Mouse (Mus musculus): Measurements from ENCODE around the gene Plod3. TPM values are rescaled to one million over a fixed set of nuclear protein-coding genes. Genes with fewer than 3 reads are reported as not detected.
"Not testable (repeated sequence)": the region's sequence is repeated elsewhere in the genome, so short reads cannot be mapped to it uniquely, and the experiment has no call there.

The Plod3 gene
- polyA plus RNA-seq, 1 experiment from 2014 or later = 30.1 TPM

DNA sequence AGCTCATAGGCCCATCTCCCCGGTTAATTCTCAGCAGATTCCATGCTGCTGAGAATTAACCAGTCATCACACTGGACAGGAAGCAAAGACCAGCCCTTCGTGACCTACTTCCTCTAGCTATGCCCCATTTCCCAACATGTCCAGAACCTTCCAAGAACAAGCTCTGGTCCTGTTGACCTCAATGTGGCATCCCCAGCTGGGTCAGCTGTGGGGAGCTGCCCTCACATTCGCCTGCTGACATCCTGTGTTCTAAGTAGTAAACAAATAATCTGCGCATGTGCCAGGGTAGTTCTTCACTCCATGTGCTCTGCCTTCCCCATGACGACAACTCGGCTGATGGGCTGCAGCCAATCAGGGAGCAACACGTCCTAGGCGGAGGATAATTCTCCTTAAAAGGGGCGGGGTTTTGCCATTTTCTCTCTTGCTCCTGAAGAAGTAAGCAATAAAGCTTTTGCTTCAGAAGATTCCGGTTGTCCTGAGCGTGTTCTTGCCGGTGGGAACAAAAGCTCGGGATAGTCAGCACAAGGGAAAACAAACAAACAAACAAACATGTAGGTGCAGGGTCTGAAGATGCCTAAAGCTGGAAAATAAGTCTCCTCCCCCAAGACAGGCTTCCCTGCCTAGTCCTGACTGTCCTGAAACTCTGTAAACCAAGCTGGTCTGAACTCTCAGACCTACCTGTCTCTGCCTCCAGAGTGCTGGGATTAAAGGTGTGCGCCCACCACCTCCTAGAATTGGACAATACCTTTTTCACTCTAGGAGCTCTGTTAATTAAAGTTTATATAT is 37.1 kb upstream of the Plod3 start:
- H3K4me2 ChIP-seq (replicated peaks); ATAC-seq (ENCODE audit: low FRiP score); H3K9ac ChIP-seq; H3K9me3 ChIP-seq (ENCODE audit: control insufficient read depth, low read length); H3K27me3 ChIP-seq (ENCODE audit: control insufficient read depth, insufficient read depth, low read length); H3K4me3 ChIP-seq (replicated peaks; ENCODE audit: low read length); DNase-seq (ENCODE audit: low spot score); H3K36me3 ChIP-seq (replicated peaks; ENCODE audit: control insufficient read depth, insufficient read depth); H3K27ac ChIP-seq: not testable (repeated sequence)
- WGBS = 88% methylated on average over 12 of the region's 14 CpGs
- H3K4me1 ChIP-seq (replicated peaks; ENCODE audit: control insufficient read depth, insufficient read depth, low read length) = peaks cover 16% of the 10 kb centered on the region

DNA sequence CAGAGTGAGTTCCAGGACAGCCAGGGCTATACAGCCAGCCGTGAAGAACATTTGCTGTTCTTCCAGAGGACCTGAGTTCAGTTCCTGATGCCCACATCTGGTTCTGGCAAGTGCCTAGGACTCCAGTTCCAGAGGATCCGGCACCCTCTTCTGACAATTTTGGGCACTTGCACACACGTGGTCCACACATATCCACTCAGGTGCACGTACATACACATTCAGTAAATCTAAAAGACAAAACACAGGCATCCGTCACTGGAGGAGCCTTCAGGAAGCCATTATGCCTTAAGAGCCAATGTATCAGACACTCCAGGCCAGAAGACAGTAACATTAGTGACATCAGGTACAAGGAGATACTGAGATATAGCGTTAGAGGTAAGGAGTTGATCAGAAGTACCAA is 36.3 kb upstream of the Plod3 start:
- WGBS = 89% methylated on average over 6 of the region's 6 CpGs
- peaks cover 21% of the 10 kb centered on the region for H3K4me1 ChIP-seq (replicated peaks; ENCODE audit: control insufficient read depth, insufficient read depth, low read length)
- H3K36me3 ChIP-seq (replicated peaks; ENCODE audit: control insufficient read depth, insufficient read depth) = no peaks in the 10 kb centered on the region; the same call in 1 of the 2 replicates
- DNase-seq (ENCODE audit: low spot score) (no peak), ATAC-seq (ENCODE audit: low FRiP score) (no peak)
- no peak overlapping the region for H3K27ac ChIP-seq
- H3K4me2 ChIP-seq (replicated peaks) = no peak overlapping the region
- no peak overlapping the region for H3K9ac ChIP-seq
- H3K9me3 ChIP-seq (ENCODE audit: control insufficient read depth, low read length) = no peaks in the 10 kb centered on the region
- no peaks in the 10 kb centered on the region for H3K27me3 ChIP-seq (ENCODE audit: control insufficient read depth, insufficient read depth, low read length)
- H3K4me3 ChIP-seq (replicated peaks; ENCODE audit: low read length) = no peak overlapping the region

DNA sequence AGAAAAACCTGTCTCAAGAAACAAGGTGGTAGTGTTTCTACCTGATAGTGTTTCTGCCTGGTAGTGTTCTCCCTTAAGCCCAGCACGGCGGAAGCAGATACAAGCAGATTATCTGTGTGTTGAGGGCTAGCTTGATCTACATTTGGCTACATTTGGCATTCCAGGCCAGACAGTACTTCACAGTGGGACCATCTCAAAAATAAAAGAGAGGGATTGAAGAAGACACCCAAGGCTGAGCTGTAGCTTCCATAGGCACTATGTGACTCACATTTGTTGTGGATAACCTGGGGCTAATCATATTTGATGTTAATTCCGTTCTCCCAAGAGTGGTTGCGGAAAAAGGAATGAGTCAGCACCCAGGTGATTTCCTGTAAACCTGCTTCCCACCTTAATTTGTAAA is 34.7 kb upstream of the Plod3 start:
- Histone ChIP-seq H3K4me2 (replicated peaks) (no peak overlapping the region), H3K4me3 (replicated peaks; ENCODE audit: low read length) (peak overlapping the region; percentile 62; the same call in 1 of the 2 replicates), H3K36me3 (replicated peaks; ENCODE audit: control insufficient read depth, insufficient read depth) (peaks cover 6% of the 10 kb centered on the region), H3K9ac (0 out of 2 replicates have a peak overlapping the region, but pooled peaks have one; percentile 81), H3K27ac (no peak overlapping the region), H3K9me3 (ENCODE audit: control insufficient read depth, low read length) (no peaks in the 10 kb centered on the region), H3K27me3 (ENCODE audit: control insufficient read depth, insufficient read depth, low read length) (no peaks in the 10 kb centered on the region), H3K4me1 (replicated peaks; ENCODE audit: control insufficient read depth, insufficient read depth, low read length) (peaks cover 25% of the 10 kb centered on the region)
- DNase-seq (ENCODE audit: low spot score) = no peak
- 81% methylated on average over 4 of the region's 4 CpGs for WGBS
- no peak for ATAC-seq (ENCODE audit: low FRiP score)

DNA sequence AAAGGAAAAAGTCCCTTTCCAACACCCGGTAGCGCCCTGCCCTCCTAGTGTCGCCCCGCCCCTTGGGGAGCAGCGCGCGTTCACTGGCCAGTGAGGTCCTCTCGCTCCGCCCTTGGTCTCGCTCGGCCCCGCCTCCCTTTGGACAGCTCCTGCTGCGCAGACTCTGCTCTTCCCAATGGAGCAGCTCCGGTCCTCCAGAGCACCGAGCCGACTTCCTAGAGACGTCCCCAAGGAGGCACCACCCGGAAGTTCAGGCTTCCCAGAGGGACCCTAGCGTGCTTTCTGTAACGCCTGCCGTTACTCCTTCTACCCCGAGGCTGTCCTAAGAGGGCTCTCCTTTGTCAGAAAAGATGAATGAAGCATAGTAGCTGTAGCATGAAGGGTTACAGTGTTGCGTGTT is 33.8 kb upstream of the Plod3 start, which contains the start of gene Fis1:
Gene Fis1 (plus strand): TSS at position 261 of the 400 bp plus-strand sequence.
- DNase-seq (ENCODE audit: low spot score) = peak; percentile 93
- Histone ChIP-seq H3K4me1 (replicated peaks; ENCODE audit: control insufficient read depth, insufficient read depth, low read length) (peaks cover 25% of the 10 kb centered on the region), H3K36me3 (replicated peaks; ENCODE audit: control insufficient read depth, insufficient read depth) (peaks cover 13% of the 10 kb centered on the region), H3K4me2 (replicated peaks) (peak within 1 kb of the TSS; percentile 73), H3K9ac (peak within 1 kb of the TSS; percentile 81), H3K27ac (peak within 1 kb of the TSS; percentile 74), H3K9me3 (ENCODE audit: control insufficient read depth, low read length) (no peaks in the 10 kb centered on the region), H3K27me3 (ENCODE audit: control insufficient read depth, insufficient read depth, low read length) (no peaks in the 10 kb centered on the region), H3K4me3 (replicated peaks; ENCODE audit: low read length) (peak within 1 kb of the TSS; percentile 62)
- WGBS = under 1% methylated on average over 23 of the region's 23 CpGs
- peak; percentile 97 for ATAC-seq (ENCODE audit: low FRiP score)

DNA sequence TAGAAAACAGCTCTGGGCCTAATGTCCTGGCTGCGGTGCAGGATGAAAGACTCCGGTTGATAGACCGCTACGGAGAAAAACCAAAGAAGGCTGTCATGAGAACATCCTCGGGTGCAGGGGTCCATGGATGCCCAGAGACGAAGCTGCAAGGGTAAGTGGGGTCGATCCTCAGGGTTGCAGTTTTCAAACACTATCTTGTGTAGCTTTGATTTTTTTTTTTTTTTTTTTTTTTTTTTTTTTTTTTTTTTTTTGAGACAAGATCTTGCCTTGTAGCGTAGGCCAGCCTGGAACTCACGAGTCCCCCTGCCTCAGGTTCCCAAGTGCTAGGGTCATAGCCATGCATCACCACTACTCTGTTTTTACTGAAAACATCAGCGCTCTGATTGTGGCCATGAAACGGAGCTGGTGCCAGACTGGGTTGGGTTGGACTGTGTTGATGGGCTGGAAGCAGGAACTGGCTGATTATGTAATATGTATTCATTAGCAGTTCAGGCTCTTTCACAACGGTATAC is 33.3 kb upstream of the Plod3 start:
- under 1% methylated on average over 12 of the region's 12 CpGs for WGBS
- peak overlapping the region; percentile 81 for H3K9ac ChIP-seq
- H3K4me3 ChIP-seq (replicated peaks; ENCODE audit: low read length) = peak overlapping the region; percentile 62
- peaks cover 25% of the 10 kb centered on the region for H3K4me1 ChIP-seq (replicated peaks; ENCODE audit: control insufficient read depth, insufficient read depth, low read length)
- no peaks in the 10 kb centered on the region for H3K27me3 ChIP-seq (ENCODE audit: control insufficient read depth, insufficient read depth, low read length)
- H3K36me3 ChIP-seq (replicated peaks; ENCODE audit: control insufficient read depth, insufficient read depth) = peaks cover 13% of the 10 kb centered on the region
- DNase-seq (ENCODE audit: low spot score) (no peak), ATAC-seq (ENCODE audit: low FRiP score) (no peak; the same call in 1 of the 2 replicates)
- H3K27ac ChIP-seq = peak overlapping the region; percentile 74
- no peaks in the 10 kb centered on the region for H3K9me3 ChIP-seq (ENCODE audit: control insufficient read depth, low read length)
- H3K4me2 ChIP-seq (replicated peaks) = peak overlapping the region; percentile 73

DNA sequence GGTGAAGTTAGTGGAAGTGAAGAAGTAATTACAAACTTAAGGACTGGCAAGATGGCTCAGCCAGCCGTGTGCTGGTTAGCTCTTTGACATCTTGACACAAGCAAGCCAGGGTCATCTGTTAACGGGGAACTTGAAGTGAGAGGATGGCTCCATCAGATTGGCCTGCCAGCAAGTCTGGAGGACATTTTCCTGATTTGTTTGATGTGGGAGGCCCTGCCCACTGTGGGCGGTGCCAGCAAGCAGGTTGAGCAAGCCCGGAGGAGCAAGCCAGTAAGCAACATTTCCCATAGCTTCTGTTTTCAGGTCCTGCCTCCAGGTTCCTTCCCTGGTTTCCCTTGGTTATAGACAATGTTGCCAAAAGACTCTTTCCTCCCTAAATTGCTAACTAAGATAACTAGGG is 31.2 kb upstream of the Plod3 start:
- Histone ChIP-seq H3K4me2 (replicated peaks) (no peak overlapping the region), H3K9me3 (ENCODE audit: control insufficient read depth, low read length) (no peaks in the 10 kb centered on the region), H3K27me3 (ENCODE audit: control insufficient read depth, insufficient read depth, low read length) (no peaks in the 10 kb centered on the region), H3K4me3 (replicated peaks; ENCODE audit: low read length) (no peak overlapping the region), H3K4me1 (replicated peaks; ENCODE audit: control insufficient read depth, insufficient read depth, low read length) (peaks cover 25% of the 10 kb centered on the region), H3K36me3 (replicated peaks; ENCODE audit: control insufficient read depth, insufficient read depth) (peaks cover 13% of the 10 kb centered on the region), H3K27ac (no peak overlapping the region), H3K9ac (no peak overlapping the region)
- WGBS = 86% methylated on average over 4 of the region's 4 CpGs
- ATAC-seq (ENCODE audit: low FRiP score) (no peak), DNase-seq (ENCODE audit: low spot score) (no peak)

DNA sequence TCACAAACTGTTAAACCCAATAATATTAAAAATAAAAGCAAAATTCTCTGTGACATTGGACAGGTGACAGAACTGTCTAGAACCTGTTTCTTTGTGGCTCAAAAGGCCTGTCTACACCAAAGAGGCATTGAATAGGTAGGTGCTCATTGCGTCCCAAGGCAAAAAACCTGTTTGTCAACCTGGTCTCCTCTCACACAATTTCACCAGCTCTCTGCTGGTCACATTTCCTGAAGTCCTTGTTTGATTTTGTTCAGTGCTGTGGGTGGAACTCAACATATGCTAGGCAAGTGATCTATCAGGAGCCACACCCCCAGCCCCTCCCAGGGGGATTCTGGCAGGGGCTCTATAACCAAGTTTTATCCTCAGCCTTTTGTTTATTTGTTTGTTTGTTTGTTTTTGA is 29.6 kb upstream of the Plod3 start:
- Histone ChIP-seq H3K27me3 (ENCODE audit: control insufficient read depth, insufficient read depth, low read length) (no peaks in the 10 kb centered on the region), H3K4me2 (replicated peaks) (no peak overlapping the region), H3K36me3 (replicated peaks; ENCODE audit: control insufficient read depth, insufficient read depth) (peaks cover 13% of the 10 kb centered on the region), H3K9me3 (ENCODE audit: control insufficient read depth, low read length) (no peaks in the 10 kb centered on the region), H3K4me1 (replicated peaks; ENCODE audit: control insufficient read depth, insufficient read depth, low read length) (peaks cover 31% of the 10 kb centered on the region), H3K27ac (no peak overlapping the region), H3K9ac (no peak overlapping the region), H3K4me3 (replicated peaks; ENCODE audit: low read length) (no peak overlapping the region)
- DNase-seq (ENCODE audit: low spot score) = no peak
- 100% methylated on average over 1 of the region's 1 CpGs for whole genome bisulfite sequencing
- ATAC-seq (ENCODE audit: low FRiP score) = no peak

DNA sequence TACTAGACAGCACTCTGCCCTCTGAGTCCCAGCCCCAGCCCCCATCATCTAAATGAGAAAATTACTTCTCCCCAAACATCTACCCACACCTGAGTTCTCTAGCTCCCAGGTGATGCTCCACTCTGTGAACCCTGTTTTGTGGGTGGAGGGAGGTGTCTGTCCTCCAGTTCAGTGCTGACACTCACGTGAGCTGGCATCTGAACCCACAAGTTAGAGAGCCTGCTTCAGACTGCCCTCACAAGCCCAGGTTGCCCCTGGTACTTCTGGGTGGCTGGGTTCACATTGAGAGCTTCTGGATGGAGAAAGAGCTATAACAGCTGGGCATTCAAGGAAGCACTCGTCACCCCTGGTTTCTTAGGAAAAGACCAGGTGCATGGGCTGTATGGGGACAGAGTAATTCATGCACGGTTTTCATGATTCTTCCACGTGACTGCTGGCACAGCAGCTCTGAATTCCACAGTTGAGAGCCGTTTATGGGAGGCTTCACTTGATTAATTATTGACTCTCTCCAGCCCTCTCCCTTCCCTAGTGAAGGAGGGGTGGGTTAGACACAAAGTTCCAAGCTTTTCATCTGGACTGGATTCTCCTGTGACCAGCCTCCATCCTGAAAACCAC is 27.7 kb upstream of the Plod3 start:
- no peak for DNase-seq (ENCODE audit: low spot score)
- no peak overlapping the region for H3K9ac ChIP-seq
- peaks cover 28% of the 10 kb centered on the region for H3K4me1 ChIP-seq (replicated peaks; ENCODE audit: control insufficient read depth, insufficient read depth, low read length)

DNA sequence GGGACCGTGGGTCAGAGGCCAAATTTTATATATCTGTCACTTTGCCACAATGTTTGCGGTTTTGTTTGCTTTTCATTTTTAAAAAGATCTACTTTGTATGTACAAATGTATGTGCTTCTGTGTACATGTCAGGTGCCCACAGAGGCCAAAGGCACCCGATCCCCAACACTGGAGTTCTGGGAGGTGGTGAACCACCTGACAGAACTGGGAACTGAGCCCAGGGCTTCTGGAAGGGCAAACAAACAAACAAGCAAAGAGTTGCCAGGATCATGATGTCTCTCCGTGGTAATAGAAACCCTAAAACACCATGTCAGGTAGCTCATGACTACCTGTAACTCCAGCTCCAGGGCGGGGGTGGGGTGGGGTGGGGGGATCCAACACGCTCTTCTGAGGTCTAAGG is 26.8 kb upstream of the Plod3 start:
- Histone ChIP-seq H3K9me3 (ENCODE audit: control insufficient read depth, low read length) (no peaks in the 10 kb centered on the region), H3K27ac (no peak overlapping the region), H3K4me1 (replicated peaks; ENCODE audit: control insufficient read depth, insufficient read depth, low read length) (peaks cover 19% of the 10 kb centered on the region), H3K27me3 (ENCODE audit: control insufficient read depth, insufficient read depth, low read length) (no peaks in the 10 kb centered on the region), H3K9ac (no peak overlapping the region), H3K4me3 (replicated peaks; ENCODE audit: low read length) (no peak overlapping the region), H3K36me3 (replicated peaks; ENCODE audit: control insufficient read depth, insufficient read depth) (peaks cover 34% of the 10 kb centered on the region), H3K4me2 (replicated peaks) (no peak overlapping the region)
- ATAC-seq (ENCODE audit: low FRiP score) = no peak
- DNase-seq (ENCODE audit: low spot score) = no peak
- WGBS = 96% methylated on average over 6 of the region's 6 CpGs

More for the DNA sequence above, 27.7 kb upstream of the Plod3 start:
- H3K9me3 ChIP-seq (ENCODE audit: control insufficient read depth, low read length) = no peaks in the 10 kb centered on the region
- ATAC-seq (ENCODE audit: low FRiP score) = no peak
- H3K36me3 ChIP-seq (replicated peaks; ENCODE audit: control insufficient read depth, insufficient read depth) = peaks cover 25% of the 10 kb centered on the region
- H3K4me2 ChIP-seq (replicated peaks) = no peak overlapping the region
- H3K4me3 ChIP-seq (replicated peaks; ENCODE audit: low read length) = no peak overlapping the region
- no peaks in the 10 kb centered on the region for H3K27me3 ChIP-seq (ENCODE audit: control insufficient read depth, insufficient read depth, low read length)
- no peak overlapping the region for H3K27ac ChIP-seq
- WGBS = 67% methylated on average over 5 of the region's 5 CpGs

All from hindbrain, embryonic 14.5 days (tissue).